ENCODE assay signal across 8 mouse cellular contexts in genomic region chr5:66675983-66676382, GRCm38 (mm10). TPM values are rescaled to one million over a fixed set of nuclear protein-coding genes. Genes with fewer than 3 reads are reported as not detected.
DNase-seq lines count a peak whose midpoint lies in the region; ATAC-seq and TF ChIP-seq lines count a peak whose summit lies in the region.

TSS of gene Uchl1 (plus strand) at chr5:66676091.

- no peaks in the 10 kb centered on the region; the same call in 1 of the 2 replicates for H3K4me1 ChIP-seq in cortical plate, adult 2 months (ENCODE audit: control insufficient read depth, insufficient read depth, low read length)
- H3K4me1 ChIP-seq in intestine, embryonic 16.5 days (ENCODE audit: control insufficient read depth, insufficient read depth, low read length): no peaks in the 10 kb centered on the region; the same call in 1 of the 2 replicates
- H3K4me1 ChIP-seq in midbrain, embryonic 10.5 days: peaks cover 47% of the 10 kb centered on the region

- H3K27ac ChIP-seq in cortical plate, adult 2 months (ENCODE audit: insufficient read depth, low read length): peak within 1 kb of the TSS; percentile 86
- no peak within 1 kb of the TSS for H3K27ac ChIP-seq in intestine, embryonic 16.5 days (ENCODE audit: low read length)
- peak within 1 kb of the TSS; percentile 88 for H3K27ac ChIP-seq in midbrain, embryonic 10.5 days (replicated peaks)

- H3K9me3 ChIP-seq in intestine, embryonic 16.5 days (ENCODE audit: control insufficient read depth, low read length): no peaks in the 10 kb centered on the region
- no peaks in the 10 kb centered on the region for H3K9me3 ChIP-seq in midbrain, embryonic 10.5 days (replicated peaks)

- WGBS in intestine, embryonic 16.5 days: under 1% methylated on average over 20 of the region's 20 CpGs
- under 1% methylated on average over 20 of the region's 20 CpGs for WGBS in midbrain, embryonic 10.5 days

- peaks cover 21% of the 10 kb centered on the region for H3K27me3 ChIP-seq in intestine, embryonic 16.5 days (replicated peaks; ENCODE audit: control insufficient read depth, insufficient read depth, low read length)
- H3K27me3 ChIP-seq in midbrain, embryonic 10.5 days (ENCODE audit: low read depth, poor library complexity, severe bottlenecking): peaks cover 32% of the 10 kb centered on the region

- H3K9ac ChIP-seq in intestine, embryonic 16.5 days (ENCODE audit: low read depth, low read length): peak within 1 kb of the TSS; percentile 52

- H3K36me3 ChIP-seq in intestine, embryonic 16.5 days (ENCODE audit: control insufficient read depth, insufficient read depth, low read length): no peaks in the 10 kb centered on the region
- peaks cover 12% of the 10 kb centered on the region for H3K36me3 ChIP-seq in midbrain, embryonic 10.5 days

- peak; percentile 71 for DNase-seq in adrenal gland, adult 2 months
- DNase-seq in gastrocnemius, postnatal 25 days: peak; percentile 33
- DNase-seq in left cerebral cortex, postnatal 10 days (ENCODE audit: extremely low spot score in 1 of 2, low spot score in 2 of 2): peak; percentile 91 to 94
- DNase-seq in midbrain, embryonic 10.5 days (ENCODE audit: low spot score): peak; percentile 95
- DNase-seq in skeletal muscle tissue, adult 2 months (ENCODE audit: low read depth, low spot score): peak; percentile 12

- TF ChIP-seq CTCF in cortical plate, adult 2 months (IDR thresholded peaks at IDR 0.05; ENCODE audit: extremely low read depth, insufficient read depth, low read length): no peak

- ATAC-seq in intestine, embryonic 16.5 days: peak; percentile 82
- ATAC-seq in activated CD4-positive, CD25-positive, alpha-beta regulatory T cell, adult 4 months: no peak

- intact Hi-C loops in left cerebral cortex, postnatal 10 days (cut with DNase I): loop anchor here (5.0 kb wide), 2 partner anchors 59 to 289 kb away; partner anchors contain the start of gene Apbb2

- TF ChIP-seq POLR2A in cortical plate, adult 2 months (IDR thresholded peaks at IDR 0.05; ENCODE audit: extremely low read depth, insufficient read depth, low read length): peak; percentile 96

- peak within 1 kb of the TSS; percentile 94 for H3K4me2 ChIP-seq in intestine, embryonic 16.5 days (ENCODE audit: low read depth, low read length)

- H3K4me3 ChIP-seq in cortical plate, adult 2 months (ENCODE audit: insufficient read depth, low read length): peak within 1 kb of the TSS; percentile 87
- H3K4me3 ChIP-seq in intestine, embryonic 16.5 days (ENCODE audit: low read length): peak within 1 kb of the TSS; percentile 53
- H3K4me3 ChIP-seq in midbrain, embryonic 10.5 days: peak within 1 kb of the TSS; percentile 74

RNA-seq across cellular contexts. Expression of gene Uchl1, which starts in this region (rescaled TPM):
- total RNA-seq in adrenal gland, adult 2 months (2021): 100 to 1,000 TPM in 1 of 2 experiments, 10 to 100 TPM in 1; 40.7 to 129 TPM
- polyA plus RNA-seq in adrenal gland, adult 2 months (2012; rRNA removed): 85.0 and 128 TPM in 2 replicates
- polyA plus RNA-seq in cortical plate, adult 2 months (2012; rRNA removed): 1,141 and 1,161 TPM in 2 replicates
- total RNA-seq in gastrocnemius, postnatal 25 days (2021): 1 to 10 TPM; 4.2 to 6.2 TPM
- polyA plus RNA-seq in intestine, embryonic 16.5 days (2015; fragmentation: Nextera tagmentation; extraction: Ambion mirVana): 75.0 and 89.7 TPM in 2 replicates
- total RNA-seq in left cerebral cortex, postnatal 10 days (2021): 1,000 to 10,000 TPM; 1,225 to 1,317 TPM
- polyA plus RNA-seq in midbrain, embryonic 10.5 days (2016; fragmentation: Nextera tagmentation; extraction: Ambion mirVana): 265 and 368 TPM in 2 replicates
- polyA plus RNA-seq in activated CD4-positive, CD25-positive, alpha-beta regulatory T cell, adult 4 months (2017; shearing (Covaris generic)): not detected

Comparison
In these comparisons a context has a peak if more than half of its experiments do, and no peak if none do; other contexts are left out.
1. RNA of gene Uchl1 (total RNA-seq): 1,225 to 1,317 TPM in left cerebral cortex, postnatal 10 days; 40.7 to 129 TPM in adrenal gland, adult 2 months and 4.2 to 6.2 TPM in gastrocnemius, postnatal 25 days; every median in the first group is over 4 times any median in the second.
2. RNA of gene Uchl1 (polyA plus RNA-seq): 1,141 to 1,161 TPM in cortical plate, adult 2 months, 265 to 368 TPM in midbrain, embryonic 10.5 days, 75.0 to 89.7 TPM in intestine, embryonic 16.5 days and 85.0 to 128 TPM in adrenal gland, adult 2 months; not detected in activated CD4-positive, CD25-positive, alpha-beta regulatory T cell, adult 4 months; every median in the first group is over 10 times any median in the second.
3. DNase-seq: peak in every context shown above with its lines; median percentile 95 in midbrain, embryonic 10.5 days; 92 in left cerebral cortex, postnatal 10 days; 71 in adrenal gland, adult 2 months; 33 in gastrocnemius, postnatal 25 days; 12 in skeletal muscle tissue, adult 2 months.
4. Peak in every context shown above with its lines, with median percentiles within 50 percentile points of each other: H3K4me3 ChIP-seq.